Mouse (Mus musculus): Measurements from ENCODE around the gene Mrpl11.
A peak's percentile ranks its signal among the peaks of the same experiment; 100 is the strongest.
"Not testable (repeated sequence)": the region's sequence is repeated elsewhere in the genome, so short reads cannot be mapped to it uniquely, and the experiment has no call there.

Gene Mrpl11

DNA sequence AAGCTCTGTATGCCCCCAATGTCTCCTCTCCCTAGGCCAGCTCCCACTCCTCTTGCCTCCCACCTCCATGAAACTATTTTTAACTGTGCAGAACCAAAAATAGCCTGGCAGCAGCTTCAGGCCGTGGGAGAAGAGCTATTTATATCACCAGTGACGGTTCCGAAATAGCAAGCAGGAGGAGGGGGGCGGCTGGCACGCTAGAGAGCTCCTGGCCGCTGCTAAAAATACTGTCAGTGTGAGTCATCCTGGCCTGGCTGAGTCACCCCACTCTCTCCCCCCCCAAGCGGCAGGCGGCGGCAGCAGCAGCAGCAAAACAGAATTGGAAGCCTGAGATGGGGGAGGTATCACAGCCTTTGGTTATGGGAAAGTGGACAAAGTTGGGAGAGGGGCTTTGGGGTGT, 31.0 kb downstream of the Mrpl11 start:
- DNase-seq (ENCODE audit: low spot score in 2 of 2) = peak; percentile 69 to 82

DNA sequence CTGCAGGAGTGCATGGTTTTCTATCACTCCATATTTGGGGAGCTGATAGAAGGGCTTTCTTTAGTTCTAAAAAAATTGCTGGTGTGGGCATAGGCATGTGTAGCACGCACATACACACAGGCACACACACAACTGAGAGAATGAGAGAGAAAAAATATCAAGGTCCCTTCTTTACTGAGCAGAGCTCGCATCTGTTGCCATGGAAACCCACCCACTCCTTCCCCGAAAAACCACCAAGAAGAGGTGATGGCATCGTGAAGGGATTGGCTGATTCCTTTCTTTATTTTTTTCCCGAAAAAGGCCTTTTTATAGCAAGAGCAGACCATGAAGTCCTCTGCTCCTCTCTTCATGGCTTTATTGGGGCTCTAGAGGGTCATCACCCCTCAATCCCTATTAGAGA, 32.1 kb downstream of the Mrpl11 start:
- no peak for DNase-seq (ENCODE audit: low spot score in 2 of 2)

DNA sequence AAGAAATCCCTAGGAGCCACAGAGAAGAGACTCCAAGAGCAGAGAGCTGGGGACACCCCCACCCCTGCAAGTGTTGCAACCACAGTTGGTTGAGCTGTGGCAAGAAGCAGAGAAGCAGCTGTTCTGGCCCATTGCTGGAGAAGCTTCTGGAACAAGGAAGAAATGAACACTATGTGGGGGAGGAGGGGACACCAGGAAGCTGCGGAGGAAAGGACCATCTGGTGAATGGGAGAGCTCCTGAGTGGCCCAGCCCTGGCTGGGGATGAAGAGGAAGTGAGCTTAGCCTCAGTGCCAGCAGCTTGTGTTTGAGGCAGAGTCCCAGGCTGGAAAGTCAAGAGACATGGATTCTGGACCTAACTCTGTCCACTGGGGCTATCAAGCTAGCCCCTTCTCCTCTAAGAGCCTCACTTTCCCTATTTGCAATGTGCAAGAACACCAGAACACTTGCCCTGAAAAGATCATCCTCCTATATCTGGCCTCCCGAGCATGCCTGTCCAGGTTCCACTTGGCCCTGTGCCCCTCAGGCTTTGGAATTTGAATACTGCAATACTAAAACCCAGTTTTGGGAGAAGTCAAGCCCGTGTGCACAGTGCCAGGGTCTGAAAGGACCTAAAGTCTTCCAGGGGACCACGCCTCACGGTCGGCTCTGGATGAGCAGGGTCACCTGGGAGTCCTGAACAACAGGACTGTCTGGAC, 37.6 kb downstream of the Mrpl11 start:
- DNase-seq (ENCODE audit: low spot score in 2 of 2) = no peak

DNA sequence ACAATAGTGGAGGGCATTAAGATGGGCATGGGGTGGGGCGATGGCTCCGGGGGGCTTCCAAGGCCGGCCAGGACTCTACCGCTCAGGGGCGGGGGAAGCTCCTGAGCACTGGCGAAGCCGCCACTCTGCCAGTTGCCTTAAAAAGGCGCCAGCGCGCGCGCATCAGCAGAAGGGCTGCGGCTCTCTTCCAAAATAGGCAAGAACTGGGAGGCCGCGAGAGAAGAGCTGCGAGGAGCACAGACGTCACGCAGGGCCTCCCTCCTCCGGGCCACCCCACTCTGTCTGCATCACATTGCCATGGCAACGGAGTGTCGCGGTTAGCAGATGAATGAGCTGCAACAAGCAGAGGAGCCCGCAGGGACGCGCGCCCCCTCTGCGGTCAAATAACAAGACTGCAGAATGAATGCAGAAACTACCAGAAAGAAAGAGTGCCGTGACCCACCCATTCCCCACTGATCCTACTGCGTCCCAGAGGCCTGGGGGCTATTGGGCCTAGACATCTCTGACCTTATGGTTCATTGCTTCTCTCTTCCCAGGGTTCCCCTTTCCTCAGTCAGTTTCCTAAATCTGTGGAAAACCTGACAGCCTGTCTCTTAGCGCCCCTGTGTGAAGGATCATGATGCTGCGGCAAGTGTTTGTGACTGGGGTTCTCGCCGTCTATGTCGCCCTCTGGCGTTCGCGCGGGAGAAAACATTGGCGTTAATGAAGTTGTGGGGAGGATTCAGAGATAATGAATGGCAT, 39.9 kb downstream of the Mrpl11 start:
- peak; percentile 43 to 67 for DNase-seq (ENCODE audit: low spot score in 2 of 2)

DNA sequence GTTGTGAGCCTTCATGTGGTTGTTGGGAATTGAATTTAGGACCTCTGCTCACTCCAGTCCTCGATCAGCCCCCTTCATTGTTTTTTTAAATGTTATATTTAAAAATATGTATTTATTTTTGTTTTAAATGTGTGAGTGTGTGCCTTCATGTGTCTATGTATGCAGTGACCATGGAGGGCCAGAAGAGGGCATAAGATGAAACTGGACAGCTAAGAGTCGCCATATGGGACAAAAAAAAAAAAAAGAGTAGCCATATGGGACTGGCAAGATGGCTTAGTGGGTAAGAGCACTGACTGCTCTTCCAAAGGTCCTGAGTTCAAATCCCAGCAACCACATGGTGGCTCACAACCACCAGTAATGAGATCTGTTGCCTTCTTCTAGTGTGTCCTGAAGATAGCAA, 41.7 kb downstream of the Mrpl11 start:
- DNase-seq (ENCODE audit: low spot score in 2 of 2) = not testable (repeated sequence)

DNA sequence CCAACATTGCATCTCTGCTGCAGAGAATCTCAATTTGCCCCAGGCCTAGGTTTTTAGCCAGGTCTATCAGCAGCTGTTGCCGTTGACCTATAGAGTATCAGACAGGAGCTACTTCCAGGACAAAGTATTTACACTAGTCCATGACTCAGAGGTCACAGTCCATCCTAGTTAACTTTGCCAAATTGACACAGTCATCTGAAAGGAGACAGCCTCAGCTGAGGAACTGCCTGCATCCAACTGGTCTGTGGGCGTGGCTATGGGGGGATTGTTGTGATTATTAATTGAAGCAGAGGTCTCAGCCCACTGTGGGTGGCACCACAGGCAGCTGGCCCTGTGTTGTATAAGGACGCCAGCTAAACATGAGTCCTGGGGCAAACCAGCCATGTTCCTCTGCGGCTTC, 43.0 kb downstream of the Mrpl11 start:
- DNase-seq (ENCODE audit: low spot score in 2 of 2) = no peak

DNA sequence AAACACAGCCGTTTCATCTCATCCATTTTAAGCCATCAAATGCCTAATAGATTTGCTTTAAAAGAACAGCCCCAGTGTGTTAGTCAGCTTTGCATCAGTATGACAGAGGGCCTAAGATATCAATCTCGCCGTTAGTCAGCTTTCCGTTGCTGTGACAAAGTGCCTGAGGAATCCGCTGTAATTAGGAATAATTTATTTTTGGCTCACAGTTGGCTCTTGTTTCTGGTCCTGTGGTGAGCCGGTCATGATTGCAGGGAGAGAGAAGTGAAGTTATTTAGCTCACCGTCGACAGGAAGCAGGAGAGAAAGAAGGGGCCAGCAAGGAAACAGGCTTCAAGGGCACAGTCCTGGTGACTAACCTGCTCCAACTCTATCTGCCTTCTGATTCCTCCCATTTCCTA, 51.2 kb downstream of the Mrpl11 start:
- DNase-seq (ENCODE audit: low spot score in 2 of 2) = no peak

DNA sequence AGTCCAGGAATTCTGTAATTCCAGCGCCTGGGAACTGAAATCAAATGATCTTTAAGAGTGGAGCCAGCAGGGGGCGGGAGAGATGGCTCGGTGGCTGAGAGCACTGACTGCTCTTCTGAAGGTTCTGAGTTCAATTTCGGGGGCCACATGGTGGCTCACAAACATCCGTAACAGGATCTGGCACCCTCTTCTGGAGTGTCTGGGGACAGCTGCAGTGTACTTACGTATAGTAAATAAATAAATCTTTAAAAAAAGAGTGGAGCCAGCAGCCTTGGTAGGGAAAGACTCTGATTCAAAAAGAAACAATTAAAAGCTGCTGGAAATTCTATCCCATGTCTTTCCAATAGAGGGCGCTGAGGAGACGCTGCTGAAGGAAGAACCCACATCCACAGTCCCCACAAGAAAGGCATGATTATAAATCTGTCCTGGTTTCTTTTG, 53.0 kb downstream of the Mrpl11 start:
- no peak for DNase-seq (ENCODE audit: low spot score in 2 of 2)

DNA sequence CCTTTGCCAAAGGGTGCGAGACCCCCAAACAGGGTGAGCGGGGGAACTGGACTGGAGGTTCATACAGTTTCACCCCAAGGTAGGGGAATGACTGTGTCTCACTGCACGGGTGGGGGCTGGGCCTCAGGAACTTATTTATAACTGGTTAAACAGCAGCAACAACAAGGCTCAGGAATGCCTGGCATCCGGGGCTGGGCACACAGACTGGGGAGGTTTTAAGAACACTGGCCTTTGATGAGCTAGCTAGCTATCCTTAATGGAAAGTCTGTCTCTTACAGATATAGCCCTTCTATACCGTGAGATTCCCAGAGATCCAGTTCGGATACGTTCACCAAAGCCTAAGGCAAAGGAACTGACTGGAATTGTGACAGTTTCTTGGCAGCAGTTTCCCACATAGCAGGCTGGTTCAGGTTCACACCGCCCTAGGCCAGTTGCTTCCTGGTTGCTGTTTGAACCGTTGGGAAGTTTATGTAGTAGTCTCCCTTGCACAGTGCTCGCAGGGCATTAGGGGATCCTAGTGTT, 54.3 kb downstream of the Mrpl11 start:
- DNase-seq (ENCODE audit: low spot score in 2 of 2) = peak in 1 of 2 experiments; percentile 46

Measured in heart, adult 9 months (tissue).